Mouse (Mus musculus): ENCODE data around the gene Olfr48.

Gene Olfr48

GRCm38 (mm10) chr2:89848105-89848504, at the start of gene Olfr48:
Olfr48 (minus strand) TSS chr2:89848205.
- DNase-seq (ENCODE audit: low spot score in 2 of 2): no peak

DNA sequence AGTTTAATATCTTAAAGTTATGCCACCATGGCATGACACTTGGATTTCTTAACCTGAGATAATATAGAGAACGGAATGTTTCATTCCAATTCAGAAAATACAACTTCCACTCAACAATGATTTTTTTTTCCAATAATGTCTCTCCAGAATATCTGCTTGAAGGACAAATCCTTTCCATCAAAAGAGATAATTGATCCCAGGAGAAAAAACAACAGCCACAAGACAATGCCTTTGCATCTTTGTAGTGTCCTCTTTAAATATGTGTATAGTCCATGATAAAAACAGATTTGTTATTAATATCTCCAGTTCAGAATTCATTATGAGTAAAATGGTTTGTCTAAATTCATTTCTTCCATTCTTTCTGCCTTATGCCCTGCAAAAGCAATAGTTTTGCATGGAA, 30.1 kb upstream of the Olfr48 start, which contains the start of gene Olfr1257:
Gene Olfr1257, plus strand, starts transcription at position 301 of the 400 bp plus-strand sequence.
- DNase-seq (ENCODE audit: low spot score in 2 of 2): no peak

- DNase-seq (ENCODE audit: low spot score in 2 of 2): no peak
Measured at GRCm38 (mm10) chr2:89849230-89849629, 1.2 kb upstream of the Olfr48 start.

DNA sequence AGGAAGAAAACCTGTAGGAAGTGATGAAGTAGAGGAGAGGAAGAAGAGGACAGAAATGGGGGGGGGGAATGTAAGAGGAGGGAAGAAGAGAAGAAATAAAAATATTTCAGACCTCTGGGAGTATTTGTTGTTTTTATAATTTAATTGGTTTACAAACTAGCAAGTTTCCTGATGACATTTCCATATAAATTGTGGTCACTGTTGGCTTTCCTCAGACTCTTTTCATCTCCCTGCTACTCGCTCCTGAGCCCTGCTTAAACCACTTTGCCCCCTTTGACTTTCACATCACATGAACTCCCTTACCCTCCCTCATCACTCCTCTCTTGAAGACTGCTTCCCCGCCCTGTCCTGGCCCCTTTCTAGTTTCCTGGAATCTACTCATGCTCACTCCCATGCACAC, 6.5 kb downstream of the Olfr48 start, which contains the start of gene Olfr1256:
Gene Olfr1256, minus strand, starts transcription at position 101 of the 400 bp plus-strand sequence.
- no peak for DNase-seq (ENCODE audit: low spot score in 2 of 2)

- DNase-seq (ENCODE audit: low spot score in 2 of 2): no peak
Measured at GRCm38 (mm10) chr2:89820216-89820615, 27.8 kb downstream of the Olfr48 start.

DNA sequence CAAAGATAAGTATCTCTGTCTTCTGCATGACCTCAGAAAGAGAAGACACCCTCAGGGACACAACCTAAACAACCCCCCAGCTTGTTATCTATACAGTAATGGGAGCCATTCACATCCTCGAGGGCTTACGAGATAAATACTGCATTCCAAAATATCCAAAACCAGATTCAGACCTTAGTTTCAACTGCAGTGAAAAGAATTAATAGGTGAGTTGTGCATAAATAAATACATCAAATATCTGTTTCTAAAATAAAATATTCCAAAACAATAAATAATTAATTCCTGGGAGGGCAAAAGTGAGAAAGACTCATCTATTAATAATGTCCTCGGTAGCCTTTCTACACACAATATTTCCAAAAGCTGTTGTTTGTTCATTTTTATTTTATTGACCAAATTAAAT, 36.3 kb downstream of the Olfr48 start, which contains the start of gene Olfr1255:
Gene Olfr1255, plus strand, starts transcription at position 301 of the 400 bp plus-strand sequence.
- DNase-seq (ENCODE audit: low spot score in 2 of 2): no peak

DNA sequence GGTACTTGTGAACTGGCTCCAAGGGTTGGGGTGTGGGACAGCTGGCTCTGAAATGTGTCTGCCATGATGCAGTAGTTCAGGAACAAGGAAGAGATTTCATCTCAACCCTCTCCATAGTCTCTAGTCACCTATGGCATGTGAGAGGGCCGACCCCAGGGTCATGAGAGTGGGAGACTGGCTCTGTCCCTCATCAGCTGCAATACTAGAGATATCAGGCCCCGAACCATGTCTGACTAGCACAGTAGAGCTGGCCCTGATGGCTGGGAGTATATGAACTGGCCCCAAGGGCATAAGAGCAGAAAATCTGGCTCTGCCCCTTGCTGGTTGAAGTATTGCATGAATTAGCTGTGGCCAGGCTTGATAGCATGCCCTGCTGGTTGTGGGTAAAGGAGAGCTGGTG, 37.3 kb downstream of the Olfr48 start:
- no peak for DNase-seq (ENCODE audit: low spot score in 2 of 2)

DNA sequence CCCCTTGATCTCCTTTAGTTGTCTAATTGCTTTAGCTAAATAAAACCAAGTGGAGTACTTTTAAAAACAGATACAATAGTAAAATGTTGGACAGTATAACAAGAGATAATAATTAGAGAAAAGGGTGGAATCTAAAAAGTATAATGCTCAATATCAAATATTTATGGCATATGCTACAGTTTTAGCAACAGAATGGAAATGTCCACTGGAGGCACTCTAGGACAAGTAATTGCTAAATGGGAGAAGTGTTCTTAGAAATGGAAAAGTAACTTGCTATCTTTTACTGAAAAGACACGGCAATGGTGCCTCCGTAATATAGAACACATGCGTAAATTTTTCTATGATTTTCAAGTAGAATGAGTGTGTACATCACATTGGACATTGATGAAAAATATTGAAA, 48.4 kb downstream of the Olfr48 start:
- DNase-seq (ENCODE audit: low spot score in 2 of 2): no peak

GRCm38 (mm10) chr2:89793519-89793918, 54.5 kb downstream of the Olfr48 start, which contains the start of gene Olfr1254:
Olfr1254 (minus strand) TSS chr2:89793619.
- no peak for DNase-seq (ENCODE audit: low spot score in 2 of 2)
